Mouse (Mus musculus) lung, postnatal 0 days (tissue): ENCODE results near the gene Galnt7.

Experiments
- CTCF ChIP-seq: IDR thresholded peaks from 2 replicates; pipeline ENCODE4 v1.5.1; 2016; ENCODE audit warnings: antibody characterized with exemption, mild to moderate bottlenecking
- EP300 ChIP-seq: IDR thresholded peaks from 2 replicates; pipeline ENCODE4 v1.6.1; 2016; ENCODE audit warnings: antibody characterized with exemption, mild to moderate bottlenecking, control low read depth

- TF ChIP-seq CTCF, result no peak
- TF ChIP-seq EP300, result no peak
Observed at GRCm38 (mm10) chr8:57563726-57564125, 89.1 kb downstream of the Galnt7 start.
